Mouse (Mus musculus) MEL (cell line): ENCODE results near the gene Amdhd2. TPM values are rescaled to one million over a fixed set of nuclear protein-coding genes. Genes with fewer than 3 reads are reported as not detected.
"Not testable (repeated sequence)": the region's sequence is repeated elsewhere in the genome, so short reads cannot be mapped to it uniquely, and the experiment has no call there.

Source experiments
- DNase-seq: peaks from one replicate; pipeline ENCODE4 v3.0.0; 2011; ENCODE audit warnings: low read depth, low spot score
- H3K27ac ChIP-seq: 2 replicates; pipeline ENCODE4 v1.5.1; 2012; ENCODE audit warnings: low read depth, mild to moderate bottlenecking, control low read depth, low read length, moderate library complexity; ENCODE audit not compliant: control insufficient read depth
- H3K27me3 ChIP-seq, 2 experiments: fragments of 150-350 bp in 1 of 2; sonication (generic) in 1 of 2; 2 replicates each; pipeline ENCODE4 v1.6.1; 2012; ENCODE audit warnings: low read length in 2 of 2, mild to moderate bottlenecking in 2 of 2, improper control_type of control experiment in 1 of 2, moderate library complexity in 1 of 2; ENCODE audit not compliant: insufficient read depth in 2 of 2, control insufficient read depth in 1 of 2
- H3K36me3 ChIP-seq, 2 experiments: 2 replicates each; pipeline ENCODE4 v1.6.1; 2012 to 2014; ENCODE audit warnings: low read length in 2 of 2, improper control_type of control experiment in 1 of 2, inconsistent platforms in 1 of 2, mild to moderate bottlenecking in 1 of 2; ENCODE audit not compliant: insufficient read depth in 2 of 2, control insufficient read depth in 1 of 2
- H3K4me1 ChIP-seq, 2 experiments: fragments of 150-350 bp in 1 of 2; sonication (generic) in 1 of 2; 2 replicates each; pipeline ENCODE4 v1.6.1; 2012; ENCODE audit warnings: low read length in 2 of 2, improper control_type of control experiment in 1 of 2, mild to moderate bottlenecking in 1 of 2; ENCODE audit not compliant: insufficient read depth in 2 of 2, control insufficient read depth in 1 of 2
- H3K4me3 ChIP-seq, 2 experiments: fragments of 150-350 bp in 1 of 2; sonication (generic) in 1 of 2; 2 replicates each; pipeline ENCODE4 v1.5.1; 2012; ENCODE audit warnings: low read depth in 2 of 2, low read length in 2 of 2, mild to moderate bottlenecking in 2 of 2, moderate library complexity in 2 of 2, control low read depth in 1 of 2, improper control_type of control experiment in 1 of 2; ENCODE audit not compliant: control insufficient read depth in 1 of 2, insufficient read depth in 1 of 2
- H3K79me2 ChIP-seq: 2 replicates; pipeline ENCODE4 v1.6.1; 2012; ENCODE audit warnings: mild to moderate bottlenecking, low read length, moderate library complexity; ENCODE audit not compliant: control insufficient read depth, poor library complexity, insufficient read depth
- H3K9ac ChIP-seq: 2 replicates; pipeline ENCODE4 v1.6.1; 2012; ENCODE audit warnings: low read depth, mild to moderate bottlenecking, control low read depth, low read length, moderate library complexity; ENCODE audit not compliant: control insufficient read depth, poor library complexity, severe bottlenecking
- H3K9me3 ChIP-seq: fragments of 150-350 bp; sonication (generic); replicated peaks from 2 replicates; pipeline ENCODE4 v1.6.1; 2012; ENCODE audit warnings: mild to moderate bottlenecking, low read length, improper control_type of control experiment, moderate library complexity; ENCODE audit not compliant: insufficient read depth
- BHLHE40 ChIP-seq: IDR thresholded peaks from 2 replicates; pipeline ENCODE4 v1.6.1; 2012; ENCODE audit warnings: low read depth, mild to moderate bottlenecking, inconsistent platforms, low read length, improper control_type of control experiment, borderline replicate concordance
- CTCF ChIP-seq, 3 experiments: IDR thresholded peaks in 2 of 3; conservative IDR thresholded peaks in 1 of 3; 2 replicates each; pipeline ENCODE4 v1.5.1; 2011 to 2012; ENCODE audit warnings: low read length in 3 of 3, low read depth in 2 of 3, mild to moderate bottlenecking in 2 of 3, improper control_type of control experiment in 1 of 3, inconsistent platforms in 1 of 3, mixed read lengths in 1 of 3, moderate library complexity in 1 of 3; ENCODE audit not compliant: control insufficient read depth in 1 of 3, insufficient read depth in 1 of 3, poor library complexity in 1 of 3, severe bottlenecking in 1 of 3
- EP300 ChIP-seq, 2 experiments: IDR thresholded peaks; 2 replicates each; pipeline ENCODE4 v1.6.1; 2011; ENCODE audit warnings: improper control_type of control experiment in 2 of 2, low read length in 2 of 2, low read depth in 1 of 2, mild to moderate bottlenecking in 1 of 2
- GABPA ChIP-seq: IDR thresholded peaks from 2 replicates; pipeline ENCODE4 v1.6.1; 2012; ENCODE audit warnings: low read depth, mild to moderate bottlenecking, inconsistent platforms, low read length, improper control_type of control experiment, moderate library complexity
- GATA1 ChIP-seq: IDR thresholded peaks from 2 replicates; pipeline ENCODE4 v1.6.1; 2011; ENCODE audit warnings: low read depth, low read length, improper control_type of control experiment
- HCFC1 ChIP-seq: IDR thresholded peaks from 2 replicates; pipeline ENCODE4 v1.6.1; 2012; ENCODE audit warnings: low read depth, mild to moderate bottlenecking, inconsistent platforms, low read length, improper control_type of control experiment, moderate library complexity
- MAZ ChIP-seq: IDR thresholded peaks from 2 replicates; pipeline ENCODE4 v1.6.1; 2012; ENCODE audit warnings: low read depth, mild to moderate bottlenecking, inconsistent platforms, low read length, improper control_type of control experiment
- MEF2A ChIP-seq: IDR thresholded peaks from 2 replicates; pipeline ENCODE4 v1.6.1; 2014; ENCODE audit warnings: low read depth, mild to moderate bottlenecking, inconsistent platforms, low read length, improper control_type of control experiment; ENCODE audit not compliant: poor library complexity, insufficient replicate concordance, severe bottlenecking; ENCODE audit errors: extremely low read depth
- MXI1 ChIP-seq: IDR thresholded peaks from 2 replicates; pipeline ENCODE4 v1.6.1; 2011; ENCODE audit warnings: mild to moderate bottlenecking, low read depth, low read length, improper control_type of control experiment
- POLR2AphosphoS2 ChIP-seq: IDR thresholded peaks from 2 replicates; pipeline ENCODE4 v1.6.1; 2011; ENCODE audit warnings: low read length, improper control_type of control experiment
- RCOR1 ChIP-seq: IDR thresholded peaks from 2 replicates; pipeline ENCODE4 v1.6.1; 2012; ENCODE audit warnings: low read depth, mild to moderate bottlenecking, inconsistent platforms, low read length, improper control_type of control experiment
- TCF12 ChIP-seq: IDR thresholded peaks from 2 replicates; pipeline ENCODE4 v1.6.1; 2014; ENCODE audit warnings: low read depth, mild to moderate bottlenecking, inconsistent platforms, low read length, improper control_type of control experiment, moderate library complexity
- USF1 ChIP-seq: IDR thresholded peaks from 2 replicates; pipeline ENCODE4 v1.6.1; 2014; ENCODE audit warnings: low read depth, mild to moderate bottlenecking, inconsistent platforms, low read length, improper control_type of control experiment, moderate library complexity
- ZKSCAN1 ChIP-seq: IDR thresholded peaks from 2 replicates; pipeline ENCODE4 v1.6.1; 2012; ENCODE audit warnings: low read depth, mild to moderate bottlenecking, inconsistent platforms, low read length, improper control_type of control experiment, moderate library complexity
- polyA plus RNA-seq, 2 experiments: library from polyadenylated mRNA; stranded (reverse) in 1 of 2; unstranded in 1 of 2; fragments of >175 nt in 1 of 2; fragments of >200 nt in 1 of 2; gene quantifications; 2 replicates each; pipeline versions ENCODE4 v1.2.1 to v1.2.4; 2012; ENCODE audit warnings: low replicate concordance in 2 of 2, low read depth in 1 of 2; ENCODE audit not compliant: insufficient read length in 2 of 2, insufficient read depth in 1 of 2, missing spikeins in 1 of 2
- total RNA-seq: library from RNA; depleted of rRNA; stranded (reverse); fragments of 300-350 nt; gene quantifications from 2 replicates; pipeline ENCODE4 v1.2.3, GENCODE M21; 2012

Gene Amdhd2
- total and polyA plus RNA-seq, 3 experiments = 11.4 to 36.1 TPM; not detected in 1

- H3K4me1 ChIP-seq = peaks cover 15 to 23% of the 10 kb centered on the region in 2 experiments
- DNase-seq = no peak
- H3K27me3 ChIP-seq = no peaks in the 10 kb centered on the region
Observed at GRCm38 (mm10) chr17:24137226-24137880, 26.2 kb downstream of the Amdhd2 start.

DNA sequence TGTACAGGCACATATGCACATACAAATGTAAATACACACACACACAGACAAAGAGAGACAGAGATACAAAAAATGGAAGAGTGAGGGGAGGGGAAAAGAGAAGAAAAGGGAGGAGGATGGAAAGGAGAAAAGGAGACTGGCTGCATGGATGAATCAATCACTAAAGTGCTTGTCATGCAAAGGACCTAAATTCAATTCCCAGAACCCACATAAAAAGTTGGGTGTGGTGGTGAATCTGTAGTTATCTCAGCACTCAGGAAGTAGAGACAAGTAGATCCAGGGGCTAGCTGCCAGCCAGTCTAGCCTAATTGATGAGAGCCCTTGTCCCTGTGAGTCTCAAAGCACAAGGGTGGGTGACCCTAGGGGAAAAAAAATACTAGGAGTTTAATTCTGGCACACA is 29.5 kb downstream of the Amdhd2 start:
- Histone ChIP-seq H3K27ac (no peak overlapping the region), H3K36me3 (peaks cover 2 to 19% of the 10 kb centered on the region in 2 experiments; a peak in 2 of 4 replicates), H3K4me3 (no peak overlapping the region), H3K9me3 (no peaks in the 10 kb centered on the region), H3K79me2 (peaks cover 42% of the 10 kb centered on the region), H3K27me3 (no peaks in the 10 kb centered on the region), H3K9ac (no peak overlapping the region), H3K4me1 (peaks cover 8 to 11% of the 10 kb centered on the region in 2 experiments; a peak in 3 of 4 replicates)
- peak; percentile 40 for DNase-seq
- TF ChIP-seq USF1 (no peak), GABPA (no peak), EP300 (IDR thresholded peaks at IDR 0.05; ENCODE audit: low read depth in 1 of 2, low read length in 2 of 2) (peak in 1 of 2 experiments; percentile 36; a peak in 1 of 4 replicates), POLR2AphosphoS2 (no peak), RCOR1 (peak; percentile 88), TCF12 (no peak)

More at GRCm38 (mm10) chr17:24137226-24137880, 26.2 kb downstream of the Amdhd2 start:
- H3K27ac ChIP-seq = no peak overlapping the region
- no peak overlapping the region for H3K9ac ChIP-seq
- H3K36me3 ChIP-seq = peaks cover 2 to 31% of the 10 kb centered on the region in 2 experiments; a peak in 2 of 4 replicates
- H3K9me3 ChIP-seq = no peaks in the 10 kb centered on the region
- peaks cover 47% of the 10 kb centered on the region for H3K79me2 ChIP-seq
- no peak overlapping the region for H3K4me3 ChIP-seq
- no peak for TF ChIP-seq HCFC1
- no peak for TF ChIP-seq ZKSCAN1
- TF ChIP-seq BHLHE40 = no peak
- no peak for TF ChIP-seq MEF2A
- TF ChIP-seq MAZ = no peak
- no peak for TF ChIP-seq MXI1
- no peak for TF ChIP-seq GATA1
- no peak for TF ChIP-seq GABPA

DNA sequence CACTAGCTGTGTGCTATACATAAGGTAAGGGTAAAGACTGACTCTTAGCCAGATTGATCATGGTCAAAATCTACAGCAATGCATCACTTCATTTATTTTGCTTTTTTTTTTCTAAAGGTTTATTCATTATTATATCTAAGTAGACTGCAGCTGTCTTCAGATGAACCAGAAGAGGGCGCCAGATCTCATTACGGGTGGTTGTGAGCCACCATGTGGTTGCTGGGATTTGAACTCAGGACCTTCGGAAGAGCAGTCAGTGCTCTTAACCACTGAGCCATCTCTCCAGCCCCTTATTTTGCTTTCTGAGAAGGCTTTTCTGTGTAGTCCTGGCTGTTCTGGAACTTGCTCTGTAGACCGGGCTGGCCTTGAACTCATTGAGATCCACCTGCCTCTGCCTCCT is 30.6 kb downstream of the Amdhd2 start:
- H3K4me3 ChIP-seq, H3K4me1 ChIP-seq, H3K27me3 ChIP-seq, H3K9ac ChIP-seq, DNase-seq, H3K27ac ChIP-seq, H3K9me3 ChIP-seq: not testable (repeated sequence)
- peaks cover 2 to 21% of the 10 kb centered on the region in 2 experiments; a peak in 2 of 4 replicates for H3K36me3 ChIP-seq
- peak in 1 of 3 experiments; percentile 22; a peak in 1 of 6 replicates for TF ChIP-seq CTCF (IDR thresholded peaks at IDR 0.05 in 2 of 3, conservative IDR thresholded peaks at IDR 0.05 in 1 of 3; ENCODE audit: control insufficient read depth in 1 of 3, insufficient read depth in 1 of 3, low read depth in 2 of 3, low read length in 3 of 3, poor library complexity in 1 of 3, severe bottlenecking in 1 of 3)
- peaks cover 34% of the 10 kb centered on the region for H3K79me2 ChIP-seq
